Comparison of ENCODE assay signal across 7 mouse cellular contexts in the genomic region with DNA sequence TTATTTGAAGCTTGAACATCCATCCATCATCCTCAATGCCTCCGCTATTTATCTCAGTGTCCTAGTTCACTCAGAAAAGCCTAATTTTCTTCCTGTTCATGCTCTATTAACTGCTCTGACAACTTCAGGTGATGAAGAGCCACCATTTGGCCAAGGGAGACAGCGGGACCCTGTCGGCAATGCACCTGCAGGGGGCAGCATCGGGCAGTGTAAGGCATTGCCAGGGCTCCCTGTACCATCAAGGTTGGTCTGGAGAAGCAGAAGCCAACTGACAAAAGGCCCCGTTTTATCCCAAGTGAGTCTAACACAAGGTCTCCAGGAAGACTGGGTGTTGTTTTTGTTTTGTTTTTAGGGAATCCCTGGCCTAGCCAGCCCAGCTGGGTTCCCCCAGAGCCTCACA. TPM values are rescaled to one million over a fixed set of nuclear protein-coding genes. Genes with fewer than 3 reads are reported as not detected.
DNase-seq lines count a peak whose midpoint lies in the region; ATAC-seq and TF ChIP-seq lines count a peak whose summit lies in the region.

No protein-coding gene starts in this region.

- no peak overlapping the region for H3K4me2 ChIP-seq in embryonic facial prominence, embryonic 11.5 days (ENCODE audit: low read depth, low read length)
- no peak overlapping the region for H3K4me2 ChIP-seq in limb, embryonic 12.5 days
- no peak overlapping the region for H3K4me2 ChIP-seq in midbrain, embryonic 15.5 days

- no peaks in the 10 kb centered on the region for H3K9me3 ChIP-seq in embryonic facial prominence, embryonic 11.5 days (replicated peaks; ENCODE audit: control insufficient read depth, low read length)
- H3K9me3 ChIP-seq in limb, embryonic 12.5 days = no peaks in the 10 kb centered on the region
- H3K9me3 ChIP-seq in midbrain, embryonic 15.5 days = no peaks in the 10 kb centered on the region

- ATAC-seq in embryonic facial prominence, embryonic 11.5 days (replicated peaks; ENCODE audit: insufficient number of reproducible peaks, low FRiP score, low TSS enrichment, low read depth) = no peak; the same call in 1 of the 2 replicates
- ATAC-seq in limb, embryonic 12.5 days (ENCODE audit: insufficient number of reproducible peaks, insufficient read depth, low FRiP score, low TSS enrichment, low read depth) = peak; percentile 63; the same call in 1 of the 2 replicates
- ATAC-seq in midbrain, embryonic 15.5 days (replicated peaks) = peak; percentile 77

- no peaks in the 10 kb centered on the region for H3K36me3 ChIP-seq in embryonic facial prominence, embryonic 11.5 days (replicated peaks; ENCODE audit: control insufficient read depth, insufficient read depth, low read depth, low read length)
- no peaks in the 10 kb centered on the region for H3K36me3 ChIP-seq in kidney, adult 2 months (ENCODE audit: control insufficient read depth, insufficient read depth, low read length)
- H3K36me3 ChIP-seq in limb, embryonic 12.5 days = no peaks in the 10 kb centered on the region
- H3K36me3 ChIP-seq in midbrain, embryonic 15.5 days (replicated peaks) = no peaks in the 10 kb centered on the region

- TF ChIP-seq POLR2A in kidney, adult 2 months (IDR thresholded peaks at IDR 0.05; ENCODE audit: low read depth, low read length) = no peak

- peak; percentile 99 for TF ChIP-seq CTCF in kidney, adult 2 months (conservative IDR thresholded peaks at IDR 0.05; ENCODE audit: insufficient read depth, insufficient read length, low read depth, low read length)

- no peak overlapping the region for H3K4me3 ChIP-seq in embryonic facial prominence, embryonic 11.5 days (ENCODE audit: low read depth, low read length)
- no peak overlapping the region for H3K4me3 ChIP-seq in kidney, adult 2 months (ENCODE audit: insufficient read depth, low read depth, low read length)
- no peak overlapping the region for H3K4me3 ChIP-seq in limb, embryonic 12.5 days (replicated peaks)
- H3K4me3 ChIP-seq in midbrain, embryonic 15.5 days = no peak overlapping the region

- 4% methylated on average over 5 of the region's 5 CpGs for WGBS in embryonic facial prominence, embryonic 11.5 days
- under 1% methylated on average over 5 of the region's 5 CpGs for WGBS in kidney, adult 2 months
- 6% methylated on average over 5 of the region's 5 CpGs for WGBS in limb, embryonic 12.5 days
- 5% methylated on average over 5 of the region's 5 CpGs for WGBS in midbrain, embryonic 15.5 days

- H3K27ac ChIP-seq in embryonic facial prominence, embryonic 11.5 days (replicated peaks; ENCODE audit: low read depth, low read length) = no peak overlapping the region; the same call in 1 of the 2 replicates
- H3K27ac ChIP-seq in kidney, adult 2 months (ENCODE audit: insufficient read depth, low read depth, low read length) = no peak overlapping the region
- no peak overlapping the region for H3K27ac ChIP-seq in limb, embryonic 12.5 days
- no peak overlapping the region for H3K27ac ChIP-seq in midbrain, embryonic 15.5 days

- no peaks in the 10 kb centered on the region for H3K27me3 ChIP-seq in embryonic facial prominence, embryonic 11.5 days (ENCODE audit: control insufficient read depth, insufficient read depth, low read length)
- no peaks in the 10 kb centered on the region for H3K27me3 ChIP-seq in kidney, adult 2 months (replicated peaks; ENCODE audit: control insufficient read depth, insufficient read depth, low read length)
- no peaks in the 10 kb centered on the region for H3K27me3 ChIP-seq in limb, embryonic 12.5 days
- no peaks in the 10 kb centered on the region for H3K27me3 ChIP-seq in midbrain, embryonic 15.5 days (replicated peaks)

- no peak overlapping the region; the same call in 1 of the 2 replicates for H3K9ac ChIP-seq in embryonic facial prominence, embryonic 11.5 days (replicated peaks; ENCODE audit: low read length)
- H3K9ac ChIP-seq in limb, embryonic 12.5 days (replicated peaks) = no peak overlapping the region
- H3K9ac ChIP-seq in midbrain, embryonic 15.5 days = no peak overlapping the region

- DNase-seq in adrenal gland, postnatal 14 days = peak; percentile 97
- DNase-seq in embryonic facial prominence, embryonic 11.5 days (ENCODE audit: low spot score) = peak; percentile 94
- DNase-seq in heart, adult 18-20 months = peak; percentile 90 to 98
- DNase-seq in kidney, adult 2 months = peak; percentile 95
- peak; percentile 84 to 97 for DNase-seq in spleen, adult 18-20 months

- H3K4me1 ChIP-seq in embryonic facial prominence, embryonic 11.5 days (ENCODE audit: control insufficient read depth, insufficient read depth, low read length) = no peaks in the 10 kb centered on the region; the same call in 1 of the 2 replicates
- peaks cover 15% of the 10 kb centered on the region for H3K4me1 ChIP-seq in kidney, adult 2 months (ENCODE audit: control insufficient read depth, insufficient read depth, low read length)
- H3K4me1 ChIP-seq in limb, embryonic 12.5 days (replicated peaks) = peaks cover 40% of the 10 kb centered on the region
- H3K4me1 ChIP-seq in midbrain, embryonic 15.5 days = peaks cover 29% of the 10 kb centered on the region

RNA-seq across cellular contexts. Expression of gene Ier5, which starts 50.5 kb away (rescaled TPM):
- total RNA-seq in adrenal gland, postnatal 14 days (2021) = 11.1 and 12.9 TPM in 2 replicates
- polyA plus RNA-seq in embryonic facial prominence, embryonic 11.5 days (2014; fragmentation: Nextera tagmentation; extraction: Ambion mirVana) = 16.4 and 19.0 TPM in 2 replicates
- total RNA-seq in heart, adult 18-20 months (2021) = 10 to 100 TPM; 18.8 to 21.4 TPM
- polyA plus RNA-seq in kidney, adult 2 months (2012; rRNA removed) = 8.6 and 9.8 TPM in 2 replicates
- polyA plus RNA-seq in limb, embryonic 12.5 days (2016; fragmentation: Nextera tagmentation; extraction: Ambion mirVana) = 15.8 and 16.1 TPM in 2 replicates
- 7.2 and 9.4 TPM in 2 replicates for polyA plus RNA-seq in midbrain, embryonic 15.5 days (2015; fragmentation: Nextera tagmentation; extraction: Ambion mirVana)
